Mouse (Mus musculus) right cerebral cortex, postnatal 10 days (tissue): ENCODE measurements at regions not wholly inside any gene's neighbourhood (a gene's known extent, or its start where the extent isn't known, plus 50 kb on each side); places are given as distances from the start of the nearest gene placed in this dataset.
A peak's percentile ranks its signal among the peaks of the same experiment; 100 is the strongest.

ENCODE experiments used
- DNase-seq, 2 experiments: peaks; one replicate each; pipeline ENCODE4 v3.0.0; 2021; ENCODE audit warnings: low spot score in 2 of 2

DNA sequence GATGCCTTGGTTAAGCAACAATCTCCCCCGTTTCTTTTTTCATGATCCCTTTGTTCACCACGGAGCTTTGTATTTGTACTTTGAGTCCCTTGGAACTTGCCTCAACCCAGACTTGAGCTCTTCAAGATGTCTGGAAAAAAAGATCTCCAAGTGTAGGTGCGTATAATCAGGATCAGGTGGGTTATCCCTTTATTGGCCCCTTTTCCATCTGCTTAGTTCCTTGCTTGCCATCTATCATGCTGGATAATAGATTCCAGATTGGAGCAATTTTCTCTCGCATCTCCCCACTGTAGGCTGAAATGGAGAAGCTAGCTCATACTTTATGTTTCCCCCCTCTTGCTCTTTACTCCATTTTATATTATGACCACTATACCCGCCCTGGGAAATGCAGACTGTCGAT lies 474.5 kb upstream of the Rgma start:
- no peak for DNase-seq

DNA sequence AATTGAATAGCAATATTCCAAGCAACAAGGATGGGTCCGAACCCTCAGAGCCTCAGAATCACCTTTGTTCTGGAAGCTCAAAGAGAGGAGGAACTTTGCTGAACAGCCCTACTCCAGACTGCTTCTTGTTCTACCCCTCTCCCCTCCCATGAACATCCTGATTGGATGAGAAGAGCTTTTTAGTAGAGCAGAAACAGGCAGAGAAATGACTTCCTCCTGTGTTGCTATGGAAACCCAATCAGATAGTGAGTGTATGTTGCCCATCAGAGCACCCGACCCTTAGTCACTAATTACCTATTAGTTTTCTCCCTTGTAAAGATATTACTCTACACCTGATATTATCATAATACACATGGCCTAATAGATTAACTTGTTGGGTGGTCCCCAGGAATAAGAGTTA lies 469.4 kb upstream of the Rgma start:
- DNase-seq = no peak

DNA sequence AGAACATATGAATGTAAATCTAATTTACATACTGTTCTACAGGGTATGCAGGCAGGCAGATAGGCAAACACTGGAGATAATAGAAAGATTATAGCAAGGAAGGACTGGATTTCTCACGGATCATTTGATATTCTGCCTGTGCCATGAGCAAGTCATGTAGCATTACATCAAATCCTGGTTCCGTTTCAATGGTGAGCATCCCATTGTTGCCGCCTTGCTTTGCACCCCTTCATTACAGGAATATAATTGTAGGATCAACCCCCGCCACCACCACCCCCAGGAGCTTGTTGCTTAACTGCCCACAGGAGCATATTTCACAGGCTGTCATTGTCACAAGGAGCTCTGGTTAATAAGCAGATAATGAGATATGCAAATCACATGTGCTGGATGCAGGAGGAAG lies 468.8 kb upstream of the Rgma start:
- no peak for DNase-seq

DNA sequence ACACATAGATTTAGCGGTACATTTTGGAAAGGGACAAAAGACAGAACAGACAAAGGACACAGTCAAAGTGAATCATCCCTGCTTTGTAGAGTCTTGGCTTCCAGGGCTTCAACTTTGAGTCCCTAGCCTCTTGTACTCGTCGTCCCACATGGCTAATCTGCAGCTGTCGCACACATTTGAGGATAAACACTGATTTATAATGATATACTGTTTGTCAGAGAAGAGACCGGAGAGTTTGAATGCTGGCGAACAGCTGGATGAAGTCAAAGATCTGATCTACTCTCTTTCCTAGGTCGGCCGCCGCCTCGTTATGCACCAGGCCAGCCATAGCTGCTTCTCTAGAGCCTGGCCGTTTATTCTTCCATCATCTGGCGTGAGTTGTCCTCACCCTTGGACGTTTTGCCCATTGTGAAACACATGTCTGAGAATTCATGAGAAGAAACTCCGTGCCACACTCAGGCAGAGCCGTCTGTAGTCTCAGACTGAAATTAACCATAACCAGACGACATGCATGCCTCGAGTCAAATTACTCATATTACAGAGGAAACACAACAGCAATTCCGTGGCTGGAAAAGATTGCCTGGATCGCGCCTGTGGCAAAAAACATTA lies 448.4 kb upstream of the Rgma start:
- no peak for DNase-seq

DNA sequence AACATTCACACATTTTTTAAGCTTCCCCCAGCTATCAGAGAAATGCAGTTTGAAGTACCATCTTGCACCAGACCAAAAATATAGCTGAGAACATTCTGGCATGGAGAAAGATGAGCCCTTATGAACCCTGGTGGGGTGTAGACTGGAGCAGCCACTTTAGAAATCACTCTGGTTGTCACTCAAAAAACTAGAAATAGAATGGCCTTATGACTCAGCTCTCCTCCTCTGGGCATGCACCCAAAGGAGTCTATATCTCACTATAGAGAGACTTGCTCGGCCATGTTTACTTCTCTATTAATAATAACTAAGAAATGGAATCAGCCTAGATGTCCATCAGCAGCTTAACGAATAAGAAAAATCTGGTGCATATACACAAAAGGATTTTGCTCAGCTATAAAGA lies 436.5 kb upstream of the Rgma start:
- no peak for DNase-seq

DNA sequence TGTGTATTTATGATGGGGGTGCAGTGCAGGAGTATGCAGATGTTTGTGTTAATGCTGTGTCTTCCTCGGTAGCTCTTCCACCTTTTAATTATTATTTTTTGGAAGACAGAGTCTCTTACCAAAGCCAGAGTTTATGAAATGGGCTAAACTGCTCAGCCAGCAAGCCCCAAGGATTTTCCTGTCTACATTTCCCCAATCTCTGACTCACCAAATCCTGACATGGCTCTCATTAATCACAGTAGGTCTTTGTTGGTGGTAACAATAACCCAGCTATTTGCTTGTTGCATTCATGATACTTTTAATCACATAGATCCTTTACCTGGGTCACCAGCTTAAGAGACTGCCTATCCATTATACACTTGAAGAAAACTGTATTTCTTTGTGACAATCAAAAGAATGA lies 427.8 kb upstream of the Rgma start:
- no peak for DNase-seq

DNA sequence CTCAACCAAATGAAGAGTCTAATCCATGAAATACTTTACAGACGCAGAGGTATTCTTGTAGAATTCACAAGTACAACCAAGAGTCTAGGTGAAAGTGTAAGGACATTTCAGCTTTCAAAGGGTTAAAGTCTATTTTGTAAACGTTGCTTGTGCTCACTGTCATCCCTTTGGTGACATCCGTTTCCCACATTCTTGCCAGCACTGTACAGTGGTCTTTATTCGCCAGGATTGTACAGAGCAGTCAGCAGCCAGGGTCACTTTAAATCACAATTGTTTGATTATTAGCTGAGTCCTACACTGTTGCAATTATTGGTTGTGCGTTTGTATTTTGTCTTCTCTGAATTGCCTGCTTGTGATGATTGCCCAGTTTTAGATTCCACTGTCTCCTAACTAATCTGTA lies 427.3 kb upstream of the Rgma start:
- no peak for DNase-seq

DNA sequence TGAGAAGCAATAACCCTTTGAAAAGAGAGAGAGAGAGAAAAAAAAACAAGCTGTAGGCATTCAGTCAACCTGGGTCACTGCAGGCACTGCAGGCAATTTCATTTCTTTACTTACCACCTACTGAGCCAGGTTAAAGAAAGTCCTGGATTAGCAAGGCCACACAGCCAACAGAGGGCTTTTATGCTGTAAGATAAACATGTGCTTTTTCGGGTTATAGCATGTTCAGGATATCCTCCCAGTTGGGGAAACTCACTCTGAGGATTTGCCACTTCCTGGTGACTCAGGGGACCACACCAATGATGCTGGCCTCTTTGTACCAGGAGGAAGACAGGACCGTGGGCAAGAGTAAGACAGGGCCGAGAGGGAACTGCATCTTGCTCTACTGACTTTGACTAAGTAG lies 426.6 kb upstream of the Rgma start:
- DNase-seq = no peak

DNA sequence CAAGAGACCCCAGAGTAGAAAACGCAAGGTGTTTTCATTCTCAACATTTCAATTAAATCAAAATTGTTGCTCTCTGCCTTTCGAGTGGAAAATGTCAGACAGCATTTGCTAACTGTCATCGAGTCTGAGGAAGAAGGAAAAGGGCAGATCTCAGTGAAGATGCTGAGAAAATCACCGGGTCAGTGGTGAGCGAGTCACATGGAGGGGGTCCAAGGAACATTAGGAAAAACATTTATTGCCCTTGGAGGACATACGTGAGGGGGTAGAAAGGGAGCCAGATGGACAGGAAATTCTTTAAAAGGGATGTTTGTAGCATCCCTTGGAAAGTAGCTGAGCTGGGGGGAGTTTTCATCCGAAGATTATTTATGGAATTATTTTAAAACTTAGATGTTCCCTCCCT lies 425.4 kb upstream of the Rgma start:
- DNase-seq = no peak

DNA sequence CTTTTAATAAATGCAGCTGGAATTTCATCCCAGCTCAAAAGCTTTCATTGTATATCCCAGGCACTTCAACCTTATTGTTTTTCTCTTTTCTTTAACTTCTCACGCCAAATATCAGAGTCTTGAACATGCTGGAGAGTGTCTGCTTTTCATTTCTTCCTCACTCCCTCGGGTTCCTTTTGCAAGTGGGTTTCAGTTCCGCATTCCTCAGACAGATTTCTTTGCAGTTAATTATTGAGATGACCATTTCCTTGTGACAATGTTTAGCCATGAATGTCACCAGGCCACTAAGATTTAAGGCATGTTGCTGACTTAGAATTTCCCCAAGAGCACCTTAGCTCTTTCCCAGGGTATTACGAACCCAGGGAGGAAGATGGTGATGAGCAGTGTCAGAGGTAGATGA lies 417.6 kb upstream of the Rgma start:
- no peak for DNase-seq

DNA sequence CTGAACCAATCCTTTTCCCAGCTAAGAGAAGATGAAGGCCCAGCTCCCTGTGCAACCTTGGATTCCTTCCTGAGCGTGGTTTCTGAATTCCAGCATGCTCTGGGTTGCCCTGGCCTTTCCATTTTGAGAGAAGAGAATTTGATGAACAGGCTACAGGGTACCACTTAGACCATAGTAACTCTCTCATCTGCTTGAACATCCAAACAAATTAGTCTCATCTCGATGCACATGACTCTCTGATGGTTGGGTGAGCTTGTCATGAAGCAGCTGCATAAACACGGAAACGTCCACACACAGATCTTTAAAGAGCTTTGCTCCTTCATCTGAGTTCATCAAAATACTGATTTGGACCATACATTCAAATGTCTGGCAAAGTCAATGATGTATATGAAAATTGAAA lies 414.0 kb upstream of the Rgma start:
- DNase-seq = no peak

DNA sequence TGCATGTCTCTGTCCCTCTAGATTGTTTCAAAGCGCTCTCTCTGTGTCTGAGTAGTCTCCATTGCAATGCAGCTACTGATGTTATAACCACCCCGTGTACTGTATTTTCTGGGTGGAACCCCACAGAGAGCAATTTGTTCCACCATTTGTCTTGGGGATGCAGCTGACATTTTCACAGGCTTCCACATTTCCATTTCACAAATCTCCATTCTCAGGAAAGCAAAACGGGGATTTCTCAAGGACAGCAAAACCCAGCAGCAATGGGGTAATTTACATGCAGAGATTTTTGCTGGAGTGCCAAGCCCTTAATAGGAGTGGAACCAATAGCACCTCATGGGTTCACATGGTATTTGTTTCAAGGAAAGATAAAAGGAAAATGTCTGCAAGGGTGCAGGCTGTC lies 412.5 kb upstream of the Rgma start:
- DNase-seq = no peak

DNA sequence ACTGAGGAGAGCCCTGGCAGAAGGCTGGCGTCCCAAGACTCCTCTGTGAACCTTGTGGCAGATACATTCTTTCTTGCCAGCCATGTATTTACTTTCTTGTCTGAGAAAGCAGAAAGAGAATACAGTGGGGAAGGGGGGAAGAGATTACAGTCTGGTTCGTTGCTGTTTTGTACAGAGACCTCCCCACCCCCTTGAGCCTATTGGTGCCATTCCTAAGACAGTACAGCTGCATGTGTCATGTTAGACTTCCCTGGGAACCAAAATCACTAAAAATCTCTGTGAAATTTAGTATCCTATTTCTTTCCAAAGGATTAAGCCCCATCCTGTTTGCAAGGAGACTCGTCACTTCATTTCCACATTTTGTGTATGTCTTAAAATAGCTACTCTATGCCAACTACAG lies 411.4 kb upstream of the Rgma start:
- no peak for DNase-seq

DNA sequence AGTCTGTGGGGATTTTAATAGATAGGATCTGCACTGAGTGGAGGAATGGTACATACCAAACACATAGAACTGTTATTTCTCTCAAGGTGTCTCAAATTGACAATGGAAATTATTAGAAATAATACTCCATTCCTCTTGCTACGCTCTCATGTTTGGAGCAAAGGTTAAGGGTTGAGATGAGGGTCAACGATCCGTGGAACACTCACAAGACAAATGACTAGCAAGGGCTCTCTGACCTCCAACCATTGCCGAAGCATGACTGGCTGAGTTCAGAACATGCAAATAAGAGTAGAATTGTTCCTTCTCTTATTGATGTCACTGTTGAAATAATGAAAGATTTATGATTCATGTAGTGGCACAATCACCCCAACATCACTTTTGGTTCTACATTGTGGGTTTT lies 407.1 kb upstream of the Rgma start:
- DNase-seq = no peak

DNA sequence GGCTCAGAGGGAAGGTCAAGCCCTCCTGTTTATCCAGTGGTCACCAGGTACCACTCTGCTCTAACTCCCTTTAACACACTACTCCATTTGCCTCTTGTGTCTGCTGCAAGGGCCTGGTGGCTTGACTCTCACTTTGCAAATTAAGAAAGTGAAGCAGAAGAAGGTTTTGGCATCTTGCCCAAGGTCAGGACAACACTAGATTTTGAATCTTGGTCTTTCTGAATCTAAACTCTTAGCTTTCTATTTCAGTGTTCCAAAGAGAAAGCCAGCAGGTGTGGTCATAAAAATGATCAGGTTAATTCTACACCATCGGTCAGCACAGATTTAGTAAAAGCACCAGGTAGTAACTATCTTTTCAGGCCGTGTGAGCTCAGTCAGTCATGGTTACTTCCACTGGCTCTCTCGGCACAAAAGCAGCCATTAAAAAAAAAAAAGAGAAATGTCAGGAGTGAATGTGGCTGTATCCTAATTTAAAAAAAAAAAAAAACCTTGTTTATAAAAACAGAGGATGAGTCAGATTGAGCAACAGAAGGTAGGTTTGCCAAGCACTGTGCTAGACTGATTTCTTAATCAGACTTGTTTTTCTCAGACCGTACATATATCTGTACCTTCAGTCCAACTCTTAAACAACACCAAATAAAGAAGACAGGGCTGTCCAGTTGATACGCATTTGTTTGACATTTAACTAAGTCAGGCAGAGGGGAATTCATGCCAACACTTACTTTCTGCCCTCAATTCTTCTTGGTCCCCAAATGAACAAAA lies 403.6 kb upstream of the Rgma start:
- no peak for DNase-seq

DNA sequence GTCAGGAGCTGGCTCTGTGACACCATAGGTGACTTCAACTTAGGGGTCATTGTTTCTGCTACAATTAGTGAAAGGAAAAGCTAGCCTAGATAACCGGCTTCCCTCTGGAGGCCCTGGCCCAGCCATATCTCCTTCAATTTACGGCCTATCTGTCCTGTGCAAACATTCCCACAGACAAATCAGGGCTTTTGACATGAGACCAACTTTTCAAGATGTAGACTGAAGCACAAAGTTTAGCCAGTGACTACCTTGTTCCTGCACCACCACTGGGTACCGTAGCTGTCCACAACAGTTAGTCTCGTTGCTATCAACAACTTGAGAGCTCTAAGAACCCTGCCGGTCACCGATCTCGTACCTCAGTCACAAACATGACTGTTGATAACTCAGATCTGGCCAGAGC lies 402.9 kb upstream of the Rgma start:
- no peak for DNase-seq

DNA sequence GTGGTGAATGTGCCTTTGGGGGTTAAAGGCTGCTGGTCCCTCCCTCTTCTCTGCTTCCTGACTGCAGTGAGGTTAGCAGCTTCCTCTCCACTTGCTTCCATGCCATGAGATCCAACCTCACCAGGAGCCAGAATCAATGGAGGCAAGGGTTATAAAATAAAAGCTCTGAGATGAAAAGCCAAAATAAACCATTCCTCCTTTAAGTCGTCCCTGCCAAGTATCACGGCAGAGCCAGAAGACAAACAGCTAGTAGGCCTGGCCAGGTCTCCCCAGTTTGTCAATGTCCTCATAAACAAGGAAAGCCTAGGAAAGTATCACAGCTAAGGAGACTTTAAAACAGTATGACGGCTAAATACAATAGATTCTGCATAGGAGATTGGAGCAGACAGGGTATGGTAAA lies 401.5 kb upstream of the Rgma start:
- DNase-seq = no peak

DNA sequence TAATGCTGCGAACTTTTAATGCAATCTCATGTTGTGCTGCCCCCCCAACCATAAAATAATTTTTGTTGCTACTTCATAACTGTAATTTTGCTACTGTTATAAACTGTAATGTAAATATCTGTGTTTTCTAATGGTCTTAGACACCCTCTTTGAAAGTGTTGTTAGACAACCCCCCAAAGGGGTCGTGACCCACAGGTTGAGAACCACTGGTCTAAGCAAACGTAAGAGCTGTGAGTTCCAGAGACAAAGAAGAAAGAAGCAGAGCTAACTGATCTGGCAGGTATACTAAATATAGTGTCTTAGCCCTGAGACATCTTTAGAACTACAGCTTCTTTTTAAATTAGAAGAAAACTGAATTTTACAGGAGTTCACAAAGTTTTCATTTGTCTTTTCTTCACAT lies 400.9 kb upstream of the Rgma start:
- no peak for DNase-seq

DNA sequence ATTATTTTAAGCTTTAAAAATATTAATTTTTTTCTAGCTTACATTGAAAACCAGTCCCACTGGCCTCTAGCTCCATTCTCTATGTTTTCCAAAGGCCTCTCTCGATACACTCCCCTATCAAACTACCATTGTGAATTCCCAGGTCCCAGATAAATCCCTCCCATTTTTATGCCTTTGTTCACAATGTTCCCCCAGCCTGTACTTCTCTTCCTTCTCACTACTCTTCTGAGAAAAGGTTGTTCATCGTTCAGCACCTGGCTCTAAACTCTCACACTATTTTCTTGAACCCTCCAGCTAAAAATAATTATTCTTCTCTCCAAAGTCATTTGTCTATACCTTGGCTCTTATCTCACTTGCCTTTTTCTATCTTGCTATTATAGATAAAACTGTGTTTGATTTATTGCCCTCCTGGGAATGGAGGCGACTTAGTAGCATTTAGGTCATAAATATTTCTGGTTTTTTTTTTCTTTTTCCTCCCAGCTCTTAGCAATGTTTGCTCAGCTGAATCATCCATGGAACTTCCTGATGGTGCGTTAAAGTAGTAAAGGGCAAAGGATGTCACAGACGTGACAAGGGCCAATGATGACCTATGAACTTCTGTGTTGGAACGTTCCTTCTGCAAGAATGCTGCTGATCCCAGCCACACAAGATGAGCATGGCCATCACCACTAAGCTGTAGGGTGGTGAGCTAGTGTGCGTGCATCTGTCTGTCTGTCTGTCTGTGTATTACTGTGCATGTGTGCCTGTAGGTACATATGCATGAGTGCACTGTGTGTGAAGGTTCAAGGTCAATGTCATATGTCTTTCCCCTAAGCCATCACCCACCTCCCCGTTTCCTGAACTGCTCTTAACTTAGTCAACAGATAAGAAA lies 384.5 kb upstream of the Rgma start:
- no peak for DNase-seq

DNA sequence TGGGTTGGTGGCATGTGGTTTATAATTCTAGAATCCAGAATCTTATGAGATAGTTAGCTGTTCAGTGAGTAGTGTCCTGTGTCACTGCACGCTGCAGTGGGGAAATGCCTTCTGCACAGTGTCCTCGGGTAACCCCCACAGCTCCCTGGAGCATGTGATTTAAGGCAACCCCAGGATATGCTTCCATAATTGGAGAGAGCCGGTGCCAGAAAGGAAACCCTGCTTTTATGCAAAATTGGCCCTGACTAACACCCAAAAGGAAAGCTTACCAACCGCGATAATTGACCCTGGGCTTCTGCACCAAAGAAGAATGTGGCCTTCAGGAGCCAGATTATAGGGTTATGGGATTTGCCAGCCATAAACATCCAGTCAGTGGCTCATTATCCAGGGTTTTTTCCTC lies 376.9 kb upstream of the Rgma start:
- peak; percentile 46 to 47 for DNase-seq

DNA sequence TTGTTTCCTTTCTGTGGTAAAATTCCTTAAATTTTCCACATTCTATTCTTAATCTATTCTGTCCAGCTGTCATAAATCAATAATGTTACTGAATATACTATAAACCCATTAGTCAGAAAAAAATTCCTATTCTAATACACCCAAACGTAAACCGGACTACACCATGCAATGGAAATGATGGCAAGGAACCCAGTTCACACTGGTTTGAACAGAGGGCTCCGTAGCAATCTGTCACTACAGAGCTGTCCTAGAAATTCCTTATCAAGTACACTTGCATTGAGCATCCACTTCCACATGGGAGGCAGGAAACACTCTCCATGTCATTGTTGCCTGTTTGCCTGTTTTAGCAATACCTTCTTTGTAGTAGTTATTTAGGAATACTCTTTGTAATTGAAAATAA lies 356.2 kb upstream of the Rgma start:
- DNase-seq = no peak

DNA sequence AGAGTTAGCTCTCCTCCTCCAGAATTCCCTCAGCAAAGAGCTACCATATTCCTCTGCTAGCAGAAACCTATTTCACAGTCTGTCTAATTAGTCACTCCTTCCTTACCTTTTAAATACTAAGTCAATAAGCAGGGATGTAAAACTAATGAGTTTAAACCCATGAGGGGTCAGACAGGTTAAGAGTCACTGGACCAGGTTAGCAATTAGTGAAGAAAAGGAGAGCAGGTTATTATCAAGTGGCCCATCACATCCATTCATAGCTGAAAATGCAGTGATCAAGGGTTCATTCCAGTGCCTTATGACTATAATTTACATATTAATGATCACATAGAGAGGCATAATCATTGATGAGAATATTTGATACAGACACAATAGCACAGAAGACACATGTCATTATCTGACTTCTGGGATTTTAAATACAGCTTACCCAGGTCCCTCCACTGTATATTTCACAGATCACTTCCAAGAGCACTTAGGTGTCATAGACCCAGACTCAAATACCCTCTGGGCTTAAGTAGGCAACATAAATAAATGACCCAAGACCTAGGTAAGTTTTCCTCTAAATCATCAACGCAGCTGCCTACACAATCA lies 355.4 kb upstream of the Rgma start:
- DNase-seq = no peak

DNA sequence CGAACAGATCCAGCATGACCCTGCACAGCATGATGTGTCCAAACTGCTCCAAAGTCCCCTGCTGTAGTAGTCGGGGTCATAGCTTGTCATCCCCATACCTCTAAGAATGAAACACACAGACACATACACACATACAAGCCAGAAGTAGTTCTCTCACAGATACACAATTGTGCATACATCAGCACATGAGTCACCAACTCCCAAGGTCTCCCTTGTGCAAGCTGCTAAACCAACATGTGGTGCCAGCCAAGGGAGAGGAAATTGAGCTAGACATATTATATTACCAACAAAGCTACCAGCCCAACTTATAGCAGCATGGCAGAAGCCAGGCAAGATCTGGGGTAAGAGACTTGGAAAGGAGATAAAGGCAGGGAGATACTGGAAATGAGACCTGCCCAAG lies 353.5 kb upstream of the Rgma start:
- DNase-seq = no peak
